Mouse (Mus musculus) lung, adult 2 months (tissue): Measurements from ENCODE around the gene S100a10.

ENCODE experiments used
- CTCF ChIP-seq: fragments of 200-500 bp; IDR thresholded peaks from 2 replicates; pipeline ENCODE4 v1.5.1; 2011; ENCODE audit warnings: mild to moderate bottlenecking, low read length, control low read depth; ENCODE audit not compliant: insufficient read depth
- POLR2A ChIP-seq: fragments of 200-500 bp; IDR thresholded peaks from 2 replicates; pipeline ENCODE4 v1.6.1; 2011; ENCODE audit warnings: low read depth, mild to moderate bottlenecking, control low read depth, low read length, borderline replicate concordance; ENCODE audit errors: extremely low read depth

DNA sequence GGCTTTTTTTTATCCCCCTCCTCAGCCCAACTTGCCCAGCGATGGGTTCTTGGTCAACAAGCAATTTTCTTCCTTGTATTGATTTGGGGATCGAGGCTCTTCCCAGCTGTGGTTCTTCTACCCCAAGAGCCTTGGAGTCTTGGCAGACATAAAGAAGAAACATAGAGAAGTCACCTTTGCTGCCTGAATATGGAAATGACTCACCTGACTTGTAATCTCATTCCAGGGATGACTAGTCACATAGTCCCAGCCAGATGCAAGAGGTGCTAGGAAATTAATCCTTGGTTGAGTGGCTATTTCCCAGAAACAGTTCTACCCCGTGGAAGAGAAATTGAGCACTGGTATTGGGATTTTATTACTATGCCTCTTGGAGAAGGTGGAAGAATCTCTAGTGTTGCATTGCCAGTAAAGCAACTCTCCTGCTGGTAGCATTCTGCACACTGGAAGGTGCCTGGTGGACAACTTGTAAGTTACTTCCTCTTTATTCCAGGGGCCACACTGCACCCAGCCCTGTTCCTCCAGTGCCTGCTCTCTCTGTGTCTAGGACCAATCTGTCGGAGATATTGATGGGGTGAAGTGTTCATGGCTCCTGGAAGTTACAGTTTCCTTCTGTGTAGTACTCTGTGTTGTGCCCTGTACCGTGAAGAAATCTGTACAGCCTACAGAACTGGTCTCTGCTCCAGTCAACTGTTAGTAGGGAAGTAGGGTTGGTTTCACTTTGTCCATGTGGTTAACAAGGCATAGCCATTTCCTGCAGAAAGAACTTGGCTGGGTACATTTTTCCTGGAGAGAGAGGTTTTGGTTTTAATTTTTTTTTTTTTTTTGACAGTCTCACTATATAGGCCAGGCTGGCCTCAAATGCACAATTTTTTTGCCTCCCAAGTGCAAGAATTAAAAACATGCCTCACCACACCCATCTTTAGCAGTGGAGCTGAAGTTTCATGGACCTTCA lies 2.7 kb upstream of the S100a10 start:
- no peak for TF ChIP-seq POLR2A
- no peak for TF ChIP-seq CTCF
